In the genomic region with DNA sequence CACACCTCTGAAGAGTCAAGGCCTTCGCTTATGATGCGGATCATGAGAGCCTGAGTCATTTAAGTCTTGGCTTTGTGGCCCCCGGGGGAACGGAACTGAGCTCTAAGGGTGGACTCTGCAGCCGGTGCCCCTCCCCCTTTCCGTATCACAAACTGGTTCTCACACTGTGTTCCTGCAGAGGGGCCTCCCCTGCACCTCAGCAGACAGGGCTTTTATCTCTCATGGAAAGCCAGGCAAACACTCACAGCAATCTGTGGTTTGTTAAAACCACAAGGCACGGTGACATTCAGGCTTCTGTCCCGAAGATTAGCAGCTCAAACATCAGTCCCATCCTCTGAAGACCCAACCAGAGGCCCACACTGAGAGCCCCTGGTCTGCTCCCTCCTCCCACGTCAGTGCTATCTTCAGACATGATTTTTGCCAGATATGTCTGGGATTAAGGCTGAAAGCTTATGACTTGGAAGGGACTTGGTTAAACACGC, we compare ENCODE assay signal across 8 mouse cellular contexts. TPM values are rescaled to one million over a fixed set of nuclear protein-coding genes. Genes with fewer than 3 reads are reported as not detected.
A peak's percentile ranks its signal among the peaks of the same experiment; 100 is the strongest.
DNase-seq lines count a peak whose midpoint lies in the region; ATAC-seq lines count a peak whose summit lies in the region.

No protein-coding gene starts in this region.

- no peaks in the 10 kb centered on the region for H3K9me3 ChIP-seq in midbrain, embryonic 10.5 days (replicated peaks)
- H3K9me3 ChIP-seq in midbrain, embryonic 15.5 days: no peaks in the 10 kb centered on the region
- no peaks in the 10 kb centered on the region for H3K9me3 ChIP-seq in lung, embryonic 15.5 days
- H3K9me3 ChIP-seq in forebrain, embryonic 13.5 days (replicated peaks): no peaks in the 10 kb centered on the region

- H3K4me2 ChIP-seq in midbrain, embryonic 15.5 days: no peak overlapping the region
- peak overlapping the region; percentile 22 for H3K4me2 ChIP-seq in lung, embryonic 15.5 days
- H3K4me2 ChIP-seq in forebrain, embryonic 13.5 days: no peak overlapping the region

- no peak overlapping the region for H3K9ac ChIP-seq in midbrain, embryonic 15.5 days
- H3K9ac ChIP-seq in lung, embryonic 15.5 days: no peak overlapping the region
- no peak overlapping the region for H3K9ac ChIP-seq in forebrain, embryonic 13.5 days

- H3K27ac ChIP-seq in midbrain, embryonic 10.5 days (replicated peaks): peak overlapping the region; percentile 63
- no peak overlapping the region for H3K27ac ChIP-seq in midbrain, embryonic 15.5 days
- H3K27ac ChIP-seq in lung, embryonic 15.5 days: peak overlapping the region; percentile 82
- H3K27ac ChIP-seq in forebrain, embryonic 13.5 days: no peak overlapping the region

- ATAC-seq in midbrain, embryonic 15.5 days (replicated peaks): no peak
- no peak for ATAC-seq in lung, embryonic 15.5 days (ENCODE audit: borderline replicate concordance, extremely low read depth, low FRiP score, low TSS enrichment)
- ATAC-seq in forebrain, embryonic 13.5 days: no peak

- no peaks in the 10 kb centered on the region for H3K36me3 ChIP-seq in midbrain, embryonic 10.5 days
- H3K36me3 ChIP-seq in midbrain, embryonic 15.5 days (replicated peaks): no peaks in the 10 kb centered on the region
- H3K36me3 ChIP-seq in lung, embryonic 15.5 days: no peaks in the 10 kb centered on the region
- no peaks in the 10 kb centered on the region for H3K36me3 ChIP-seq in forebrain, embryonic 13.5 days (ENCODE audit: poor library complexity, severe bottlenecking)

- 49% methylated on average over 10 of the region's 10 CpGs for WGBS in midbrain, embryonic 10.5 days
- WGBS in midbrain, embryonic 15.5 days: 42% methylated on average over 10 of the region's 10 CpGs
- 16% methylated on average over 10 of the region's 10 CpGs for WGBS in lung, embryonic 15.5 days
- 57% methylated on average over 10 of the region's 10 CpGs for WGBS in forebrain, embryonic 13.5 days

- no peak overlapping the region for H3K4me3 ChIP-seq in midbrain, embryonic 10.5 days
- H3K4me3 ChIP-seq in midbrain, embryonic 15.5 days: no peak overlapping the region
- no peak overlapping the region for H3K4me3 ChIP-seq in lung, embryonic 15.5 days
- no peak overlapping the region for H3K4me3 ChIP-seq in forebrain, embryonic 13.5 days

- DNase-seq in midbrain, embryonic 10.5 days (ENCODE audit: low spot score): no peak
- peak; percentile 46 for DNase-seq in embryo, embryonic 11 days
- peak; percentile 92 for DNase-seq in induced T-regulatory cell, adult 2 months (ENCODE audit: low read depth)
- peak; percentile 72 for DNase-seq in testis, postnatal 14 days (ENCODE audit: low spot score)
- DNase-seq in urinary bladder, adult 18-20 months (ENCODE audit: low spot score in 2 of 2): no peak

- peaks cover 9% of the 10 kb centered on the region for H3K4me1 ChIP-seq in midbrain, embryonic 10.5 days
- H3K4me1 ChIP-seq in midbrain, embryonic 15.5 days: peaks cover 5% of the 10 kb centered on the region; the same call in 1 of the 2 replicates
- H3K4me1 ChIP-seq in lung, embryonic 15.5 days: peaks cover 56% of the 10 kb centered on the region
- H3K4me1 ChIP-seq in forebrain, embryonic 13.5 days: no peaks in the 10 kb centered on the region

- H3K27me3 ChIP-seq in midbrain, embryonic 10.5 days (ENCODE audit: low read depth, poor library complexity, severe bottlenecking): no peaks in the 10 kb centered on the region
- H3K27me3 ChIP-seq in midbrain, embryonic 15.5 days (replicated peaks): no peaks in the 10 kb centered on the region
- H3K27me3 ChIP-seq in lung, embryonic 15.5 days: no peaks in the 10 kb centered on the region
- H3K27me3 ChIP-seq in forebrain, embryonic 13.5 days: no peaks in the 10 kb centered on the region

RNA-seq across cellular contexts. Expression of gene Arhgap31, which starts 59.6 kb away (rescaled TPM):
- 7.3 and 8.7 TPM in 2 replicates for polyA plus RNA-seq in midbrain, embryonic 10.5 days (2016; fragmentation: Nextera tagmentation; extraction: Ambion mirVana)
- polyA plus RNA-seq in midbrain, embryonic 15.5 days (2015; fragmentation: Nextera tagmentation; extraction: Ambion mirVana): 5.8 and 6.1 TPM in 2 replicates
- polyA plus RNA-seq in lung, embryonic 15.5 days (2015; fragmentation: Nextera tagmentation; extraction: Ambion mirVana): 16.7 and 19.9 TPM in 2 replicates
- 3.1 and 3.6 TPM in 2 replicates for polyA plus RNA-seq in forebrain, embryonic 13.5 days (2015; fragmentation: Nextera tagmentation; extraction: Ambion mirVana)

Comparison
In these comparisons a context has a peak if more than half of its experiments do, and no peak if none do; other contexts are left out.
1. H3K27ac ChIP-seq: peak in midbrain, embryonic 10.5 days (single experiment) and lung, embryonic 15.5 days (single experiment); none in midbrain, embryonic 15.5 days (single experiment) and forebrain, embryonic 13.5 days (single experiment).
2. DNase-seq: peak in embryo, embryonic 11 days (single experiment), induced T-regulatory cell, adult 2 months (single experiment) and testis, postnatal 14 days (single experiment); none in midbrain, embryonic 10.5 days (single experiment) and urinary bladder, adult 18-20 months (0 of 2).